Mouse (Mus musculus) heart, embryonic 11.5 days (tissue): ENCODE data around the gene Galnt12. TPM values are rescaled to one million over a fixed set of nuclear protein-coding genes. Genes with fewer than 3 reads are reported as not detected.

Source experiments
- ATAC-seq: fragments of 200-750 bp; cut with Nextera tagmentation; replicated peaks from 2 replicates; pipeline ENCODE4 v1.8.0; 2017; ENCODE audit warnings: moderate library complexity; ENCODE audit not compliant: insufficient number of reproducible peaks, low FRiP score, low TSS enrichment
- H3K27ac ChIP-seq: fragments of 300-500 bp; sonication (generic); 2 replicates; pipeline ENCODE4 v1.5.1; 2014; ENCODE audit warnings: mild to moderate bottlenecking, low read depth, low read length
- H3K27me3 ChIP-seq: fragments of 300-500 bp; sonication (generic); 2 replicates; pipeline ENCODE4 v1.6.1; 2014; ENCODE audit warnings: mild to moderate bottlenecking, low read length, mixed read lengths; ENCODE audit not compliant: control insufficient read depth, insufficient read depth
- H3K36me3 ChIP-seq: fragments of 300-500 bp; sonication (generic); 2 replicates; pipeline ENCODE4 v1.6.1; 2014; ENCODE audit warnings: mild to moderate bottlenecking, low read length, moderate library complexity, mixed read lengths; ENCODE audit not compliant: control insufficient read depth, insufficient read depth
- H3K4me1 ChIP-seq: fragments of 300-500 bp; sonication (generic); 2 replicates; pipeline ENCODE4 v1.6.1; 2014; ENCODE audit warnings: low read length; ENCODE audit not compliant: control insufficient read depth, insufficient read depth
- H3K4me2 ChIP-seq: fragments of 300-500 bp; sonication (generic); 2 replicates; pipeline ENCODE4 v1.6.1; 2014; ENCODE audit warnings: mild to moderate bottlenecking, moderate library complexity
- H3K4me3 ChIP-seq: fragments of 300-500 bp; sonication (generic); 2 replicates; pipeline ENCODE4 v1.5.1; 2014; ENCODE audit warnings: low read depth, low read length
- H3K9ac ChIP-seq: fragments of 300-500 bp; sonication (generic); 2 replicates; pipeline ENCODE4 v1.6.1; 2014; ENCODE audit warnings: mild to moderate bottlenecking, low read depth, low read length, moderate library complexity
- H3K9me3 ChIP-seq: fragments of 300-500 bp; sonication (generic); replicated peaks from 2 replicates; pipeline ENCODE4 v1.6.1; 2016; ENCODE audit warnings: low read length; ENCODE audit not compliant: control insufficient read depth
- WGBS: fragments of 180-500 bp; shearing (Covaris S2); extraction: QIAGEN DNeasy Blood & Tissue Kit; methylation state at CpG from one replicate; pipeline ENCODE4 v1.1.7; 2014; ENCODE audit not compliant: insufficient replicate concordance; 5-methylcytosine and 5-hydroxymethylcytosine counted together
- polyA plus RNA-seq: library from polyadenylated mRNA; unstranded; fragments of >200 nt; fragmentation: Nextera tagmentation; extraction: Ambion mirVana; gene quantifications from 2 replicates; pipeline ENCODE4 v1.2.1, GENCODE M21; 2014

The Galnt12 gene
- polyA plus RNA-seq, 1 experiment from 2014 or later, result 0.89 TPM

GRCm38 (mm10) chr4:47138411-47138810 is 46.7 kb downstream of the Galnt12 start:
- Histone ChIP-seq H3K9me3 (no peaks in the 10 kb centered on the region), H3K36me3 (no peaks in the 10 kb centered on the region), H3K27me3 (0 out of 2 replicates have a peak, but pooled peaks cover 3% of the 10 kb centered on the region), H3K4me2 (no peak overlapping the region), H3K9ac (no peak overlapping the region), H3K4me3 (no peak overlapping the region), H3K4me1 (no peaks in the 10 kb centered on the region; the same call in 1 of the 2 replicates), H3K27ac (no peak overlapping the region)
- WGBS, result 77% methylated on average over 7 of the region's 7 CpGs
- no peak for ATAC-seq

- no peak for ATAC-seq
- peak overlapping the region; percentile 41; the same call in 1 of the 2 replicates for H3K27ac ChIP-seq
- no peaks in the 10 kb centered on the region for H3K9me3 ChIP-seq
- no peak overlapping the region for H3K4me2 ChIP-seq
- 0 out of 2 replicates have a peak, but pooled peaks cover 3% of the 10 kb centered on the region for H3K27me3 ChIP-seq
- H3K4me3 ChIP-seq, result no peak overlapping the region
- H3K36me3 ChIP-seq, result no peaks in the 10 kb centered on the region
- H3K4me1 ChIP-seq, result peaks cover 5% of the 10 kb centered on the region
- no peak overlapping the region for H3K9ac ChIP-seq
- 35% methylated on average over 9 of the region's 9 CpGs for WGBS
These were observed 47.5 kb downstream of the Galnt12 start for GRCm38 (mm10) chr4:47138967-47139777.

- Histone ChIP-seq H3K9ac (no peak overlapping the region), H3K27me3 (0 out of 2 replicates have a peak, but pooled peaks cover 3% of the 10 kb centered on the region), H3K4me2 (no peak overlapping the region), H3K36me3 (no peaks in the 10 kb centered on the region), H3K9me3 (no peaks in the 10 kb centered on the region), H3K27ac (no peak overlapping the region), H3K4me3 (no peak overlapping the region), H3K4me1 (peaks cover 7% of the 10 kb centered on the region)
- no peak for ATAC-seq
- WGBS, result 80% methylated on average over 3 of the region's 3 CpGs
These were observed 48.6 kb downstream of the Galnt12 start for GRCm38 (mm10) chr4:47140301-47140700.

GRCm38 (mm10) chr4:47141444-47142154 is 49.9 kb downstream of the Galnt12 start:
- Histone ChIP-seq H3K4me3 (no peak overlapping the region), H3K36me3 (no peaks in the 10 kb centered on the region), H3K9me3 (no peaks in the 10 kb centered on the region), H3K9ac (no peak overlapping the region), H3K27me3 (0 out of 2 replicates have a peak, but pooled peaks cover 3% of the 10 kb centered on the region), H3K27ac (no peak overlapping the region), H3K4me1 (peaks cover 7% of the 10 kb centered on the region), H3K4me2 (no peak overlapping the region)
- WGBS, result 75% methylated on average over 10 of the region's 10 CpGs
- no peak for ATAC-seq

- ATAC-seq, result no peak
- no peaks in the 10 kb centered on the region for H3K9me3 ChIP-seq
- H3K27ac ChIP-seq, result no peak overlapping the region
- no peak overlapping the region for H3K4me3 ChIP-seq
- H3K4me2 ChIP-seq, result 0 out of 2 replicates have a peak overlapping the region, but pooled peaks have one; percentile 11
- 55% methylated on average over 6 of the region's 6 CpGs for WGBS
- H3K27me3 ChIP-seq, result 0 out of 2 replicates have a peak, but pooled peaks cover 3% of the 10 kb centered on the region
- H3K4me1 ChIP-seq, result peaks cover 7% of the 10 kb centered on the region
- H3K36me3 ChIP-seq, result no peaks in the 10 kb centered on the region
- no peak overlapping the region for H3K9ac ChIP-seq
These were observed 52.1 kb downstream of the Galnt12 start for GRCm38 (mm10) chr4:47143849-47144248.

GRCm38 (mm10) chr4:47145341-47145740 is 53.6 kb downstream of the Galnt12 start:
- peaks cover 7% of the 10 kb centered on the region for H3K4me1 ChIP-seq
- 82% methylated on average over 6 of the region's 6 CpGs for WGBS
- no peaks in the 10 kb centered on the region for H3K36me3 ChIP-seq
- no peaks in the 10 kb centered on the region for H3K9me3 ChIP-seq
- no peak overlapping the region for H3K4me3 ChIP-seq
- H3K9ac ChIP-seq, result no peak overlapping the region
- no peak overlapping the region for H3K4me2 ChIP-seq
- H3K27ac ChIP-seq, result no peak overlapping the region
- no peak for ATAC-seq
- no peaks in the 10 kb centered on the region for H3K27me3 ChIP-seq

GRCm38 (mm10) chr4:47146561-47146960 is 54.9 kb downstream of the Galnt12 start:
- Histone ChIP-seq H3K4me2 (no peak overlapping the region), H3K27ac (no peak overlapping the region), H3K4me3 (no peak overlapping the region), H3K9ac (no peak overlapping the region), H3K9me3 (no peaks in the 10 kb centered on the region), H3K27me3 (no peaks in the 10 kb centered on the region), H3K36me3 (no peaks in the 10 kb centered on the region), H3K4me1 (peaks cover 7% of the 10 kb centered on the region)
- 65% methylated on average over 4 of the region's 4 CpGs for WGBS
- no peak for ATAC-seq

GRCm38 (mm10) chr4:47149963-47150362 is 58.3 kb downstream of the Galnt12 start:
- Histone ChIP-seq H3K4me2 (no peak overlapping the region), H3K9me3 (no peaks in the 10 kb centered on the region), H3K4me1 (no peaks in the 10 kb centered on the region), H3K9ac (no peak overlapping the region), H3K36me3 (no peaks in the 10 kb centered on the region), H3K4me3 (no peak overlapping the region), H3K27ac (no peak overlapping the region), H3K27me3 (no peaks in the 10 kb centered on the region)
- 21% methylated on average over 3 of the region's 3 CpGs for WGBS
- no peak for ATAC-seq
